Mouse (Mus musculus): ENCODE results near the gene Gnb1.

- TF ChIP-seq CTCF (IDR thresholded peaks at IDR 0.05), result no peak
- TF ChIP-seq POLR2A (IDR thresholded peaks at IDR 0.05; ENCODE audit: insufficient read depth, low read depth, low read length), result no peak
Observed at GRCm38 (mm10) chr4:155501126-155501525, 10.0 kb downstream of the Gnb1 start.

Data from heart, adult 2 months (tissue).